Mouse (Mus musculus): ENCODE measurements around the gene Tyw5.

DNA sequence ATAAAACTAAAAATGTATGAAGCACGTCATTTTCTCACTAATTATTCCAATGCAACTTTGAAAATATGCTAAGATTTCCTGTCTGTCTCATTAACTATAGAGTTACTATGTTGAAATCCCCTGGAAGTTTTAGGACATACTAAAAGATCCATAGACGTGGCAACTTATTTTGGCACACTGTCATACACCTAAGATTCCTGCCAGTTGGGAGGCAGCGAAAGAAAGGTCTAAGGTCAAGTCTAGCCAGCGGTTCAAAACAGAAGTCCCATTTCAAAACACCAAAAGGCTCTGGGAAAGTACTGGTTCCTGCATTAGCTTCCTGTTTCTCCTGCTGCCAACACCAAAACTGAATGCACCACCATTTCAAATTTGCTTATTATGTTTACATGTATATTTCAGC lies 14.5 kb downstream of the Tyw5 start:
- TF ChIP-seq CTCF (IDR thresholded peaks at IDR 0.05; ENCODE audit: control insufficient read depth, insufficient read depth, insufficient replicate concordance, low read depth, low read length), result no peak
- TF ChIP-seq POLR2A (IDR thresholded peaks at IDR 0.05; ENCODE audit: control insufficient read depth, low read depth, low read length), result no peak
